Mouse (Mus musculus) bone marrow macrophage, adult 2 months (primary cell): ENCODE results near the gene Kcnip4.

Experiments
- CTCF ChIP-seq: IDR thresholded peaks from 2 replicates; pipeline ENCODE4 v1.5.1; 2012; ENCODE audit warnings: low read depth, mild to moderate bottlenecking, low read length, moderate library complexity
- POLR2A ChIP-seq: IDR thresholded peaks from 2 replicates; pipeline ENCODE4 v1.6.1; 2012; ENCODE audit warnings: mild to moderate bottlenecking, low read depth, low read length, borderline replicate concordance

- TF ChIP-seq POLR2A = no peak
- no peak for TF ChIP-seq CTCF
Measured at GRCm38 (mm10) chr5:49453100-49453499, 71.6 kb downstream of the Kcnip4 start.
